In the genomic region with DNA sequence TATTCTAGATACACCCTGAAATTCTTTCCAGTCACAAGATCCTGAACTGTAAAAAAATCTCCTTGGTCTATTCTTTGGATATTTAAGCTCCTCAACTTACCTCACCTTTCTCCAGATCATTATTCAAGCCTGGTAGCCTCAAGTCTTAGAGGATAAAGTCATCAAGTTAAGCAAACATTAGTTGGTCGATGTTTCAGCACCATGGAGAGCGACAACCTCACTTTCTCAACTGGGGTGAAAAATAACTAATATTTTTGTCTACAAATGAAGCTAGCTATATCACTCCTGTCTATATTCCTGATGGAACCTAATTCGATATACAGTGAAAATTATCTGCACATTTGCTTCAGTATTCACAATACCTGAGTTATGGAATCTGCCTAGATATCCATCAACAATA, we compare ENCODE assay signal across 12 mouse cellular contexts. TPM values are rescaled to one million over a fixed set of nuclear protein-coding genes. Genes with fewer than 3 reads are reported as not detected.
A peak's percentile ranks its signal among the peaks of the same experiment; 100 is the strongest.
DNase-seq lines count a peak whose midpoint lies in the region; ATAC-seq and TF ChIP-seq lines count a peak whose summit lies in the region.
"Had no signal": no experiment of that assay in that cellular context is flagged by ENCODE, and none has a peak within 500 bp of the region (broad histone marks: within the 10 kb centered on the region; RNA-seq: fewer than 3 reads in every experiment).

No protein-coding gene starts in this region.

- no peak overlapping the region for H3K9ac ChIP-seq in embryonic facial prominence, embryonic 14.5 days (ENCODE audit: low read depth, low read length)
- H3K9ac ChIP-seq: heart, embryonic 13.5 days had no signal

- no peaks in the 10 kb centered on the region for H3K27me3 ChIP-seq in heart, embryonic 10.5 days (ENCODE audit: insufficient read depth, poor library complexity, severe bottlenecking)
- H3K27me3 ChIP-seq in embryonic facial prominence, embryonic 14.5 days (replicated peaks; ENCODE audit: control insufficient read depth, insufficient read depth, low read length), result no peaks in the 10 kb centered on the region
- H3K27me3 ChIP-seq in splenic B cell, adult 2 months (ENCODE audit: control insufficient read depth, insufficient read depth, low read length, poor library complexity, severe bottlenecking), result no peaks in the 10 kb centered on the region
- H3K27me3 ChIP-seq: heart, embryonic 13.5 days had no signal

- H3K4me2 ChIP-seq in embryonic facial prominence, embryonic 14.5 days (ENCODE audit: low read depth, low read length), result no peak overlapping the region
- H3K4me2 ChIP-seq: heart, embryonic 13.5 days had no signal

- no peak overlapping the region for H3K27ac ChIP-seq in heart, embryonic 10.5 days
- no peak overlapping the region for H3K27ac ChIP-seq in embryonic facial prominence, embryonic 14.5 days (replicated peaks; ENCODE audit: low read depth, low read length)
- no peak overlapping the region for H3K27ac ChIP-seq in left cerebral cortex, adult 2 months
- no peak overlapping the region for H3K27ac ChIP-seq in gastrocnemius, adult 2 months
- H3K27ac ChIP-seq: heart, embryonic 13.5 days had no signal

- H3K9me3 ChIP-seq in heart, embryonic 10.5 days, result no peaks in the 10 kb centered on the region
- no peaks in the 10 kb centered on the region for H3K9me3 ChIP-seq in embryonic facial prominence, embryonic 14.5 days (ENCODE audit: control insufficient read depth, low read length)
- H3K9me3 ChIP-seq: heart, embryonic 13.5 days had no signal

- intact Hi-C loops in heart, postnatal 10 days (cut with DNase I), result no loop called here
- intact Hi-C loops in left cerebral cortex, adult 2 months (cut with DNase I), result no loop called here
- intact Hi-C loops in gastrocnemius, adult 2 months (cut with DNase I), result no loop called here

- ATAC-seq in embryonic facial prominence, embryonic 14.5 days (ENCODE audit: low read depth), result no peak

- TF ChIP-seq CTCF in left cerebral cortex, adult 2 months (IDR thresholded peaks at IDR 0.05), result no peak
- TF ChIP-seq CTCF in gastrocnemius, adult 2 months (IDR thresholded peaks at IDR 0.05), result no peak

- H3K36me3 ChIP-seq in heart, embryonic 10.5 days, result no peaks in the 10 kb centered on the region
- H3K36me3 ChIP-seq in embryonic facial prominence, embryonic 14.5 days (ENCODE audit: control insufficient read depth, insufficient read depth, low read length), result no peaks in the 10 kb centered on the region
- no peaks in the 10 kb centered on the region for H3K36me3 ChIP-seq in splenic B cell, adult 2 months (ENCODE audit: control insufficient read depth, insufficient read depth, low read length, poor library complexity, severe bottlenecking)
- H3K36me3 ChIP-seq: G1E; heart, embryonic 13.5 days had no signal

- H3K4me1 ChIP-seq in heart, embryonic 10.5 days, result peaks cover 7% of the 10 kb centered on the region; the same call in 1 of the 2 replicates
- H3K4me1 ChIP-seq in embryonic facial prominence, embryonic 14.5 days (ENCODE audit: control insufficient read depth, insufficient read depth, low read length), result no peaks in the 10 kb centered on the region

- peak; percentile 48 to 69 for DNase-seq in heart, postnatal 10 days
- DNase-seq in heart, embryonic 10.5 days (ENCODE audit: low spot score), result no peak
- DNase-seq in thymus, postnatal 0 days (ENCODE audit: low spot score), result peak; percentile 27
- no peak for DNase-seq in thymus, postnatal 36 days
- DNase-seq in embryonic facial prominence, embryonic 14.5 days (ENCODE audit: low spot score), result peak; percentile 82
- peak; percentile 3 for DNase-seq in splenic B cell, adult 2 months (ENCODE audit: low read depth, low spot score)
- no peak for DNase-seq in left cerebral cortex, adult 2 months (ENCODE audit: extremely low spot score in 1 of 2, low spot score in 2 of 2)
- no peak for DNase-seq in gastrocnemius, adult 2 months
- DNase-seq: cerebellum, postnatal 10 days; layer of hippocampus, postnatal 36 days had no signal

- 18% methylated on average over 3 of the region's 3 CpGs for WGBS in heart, embryonic 10.5 days
- 22% methylated on average over 3 of the region's 3 CpGs for WGBS in embryonic facial prominence, embryonic 14.5 days

- H3K4me3 ChIP-seq in heart, embryonic 10.5 days, result no peak overlapping the region
- H3K4me3 ChIP-seq in embryonic facial prominence, embryonic 14.5 days (ENCODE audit: low read depth, low read length), result no peak overlapping the region
- no peak overlapping the region for H3K4me3 ChIP-seq in left cerebral cortex, adult 2 months
- no peak overlapping the region for H3K4me3 ChIP-seq in gastrocnemius, adult 2 months
- H3K4me3 ChIP-seq: heart, embryonic 13.5 days had no signal

RNA-seq across cellular contexts. Expression of a gene that starts 48.0 kb away (rescaled TPM):
- 10 to 100 TPM; 36.4 to 36.5 TPM for total RNA-seq in heart, postnatal 10 days (2021)
- 164 and 186 TPM in 2 replicates for polyA plus RNA-seq in heart, embryonic 10.5 days (2016; fragmentation: Nextera tagmentation; extraction: Ambion mirVana)
- 4.0 and 5.8 TPM in 2 replicates for polyA plus RNA-seq in thymus, postnatal 0 days (2015; fragmentation: Nextera tagmentation; extraction: Ambion mirVana)
- polyA plus RNA-seq in embryonic facial prominence, embryonic 14.5 days (2014; fragmentation: Nextera tagmentation; extraction: Ambion mirVana), result 203 and 242 TPM in 2 replicates
- 100 to 1,000 TPM; 630 to 695 TPM for total RNA-seq in left cerebral cortex, adult 2 months (2021)
- total RNA-seq in gastrocnemius, adult 2 months (2021), result 10 to 100 TPM in 1 of 2 experiments, 1 to 10 TPM in 1; 7.7 to 13.8 TPM
- polyA plus RNA-seq: G1E had no signal

Comparison
In these comparisons a context has a peak if more than half of its experiments do, and no peak if none do; other contexts are left out.
1. DNase-seq: peak in heart, postnatal 10 days (2 of 2), thymus, postnatal 0 days (single experiment), embryonic facial prominence, embryonic 14.5 days (single experiment) and splenic B cell, adult 2 months (single experiment); none in heart, embryonic 10.5 days (single experiment), thymus, postnatal 36 days (0 of 2), left cerebral cortex, adult 2 months (0 of 2) and gastrocnemius, adult 2 months (single experiment).
2. RNA of a gene that starts 48.0 kb away (total RNA-seq): 630 to 695 TPM in left cerebral cortex, adult 2 months; 36.4 to 36.5 TPM in heart, postnatal 10 days and 7.7 to 13.8 TPM in gastrocnemius, adult 2 months; every median in the first group is over 10 times any median in the second.